In genomic region chr2:132815608-132816314, GRCm38 (mm10) we compare ENCODE assay signal across 8 mouse cellular contexts. TPM values are rescaled to one million over a fixed set of nuclear protein-coding genes. Genes with fewer than 3 reads are reported as not detected.
DNase-seq lines count a peak whose midpoint lies in the region; ATAC-seq and TF ChIP-seq lines count a peak whose summit lies in the region.

TSS of gene Trmt6 (minus strand) at chr2:132816055.
TSS of gene Mcm8 (plus strand) at chr2:132816141.

- H3K4me3 ChIP-seq in forebrain, embryonic 10.5 days: peak within 1 kb of the TSS; percentile 75
- H3K4me3 ChIP-seq in heart, embryonic 15.5 days: peak within 1 kb of the TSS; percentile 89
- H3K4me3 ChIP-seq in liver, embryonic 14.5 days (ENCODE audit: insufficient read depth in 1 of 2, low read depth in 2 of 2, low read length in 2 of 2): peak within 1 kb of the TSS; percentile 80 to 96
- H3K4me3 ChIP-seq in neural tube, embryonic 11.5 days (ENCODE audit: low read depth, low read length): peak within 1 kb of the TSS; percentile 81
- H3K4me3 ChIP-seq in stomach, postnatal 0 days (ENCODE audit: low read depth, low read length): peak within 1 kb of the TSS; percentile 71

- H3K4me1 ChIP-seq in forebrain, embryonic 10.5 days: peaks cover 21% of the 10 kb centered on the region
- peaks cover 15% of the 10 kb centered on the region for H3K4me1 ChIP-seq in heart, embryonic 15.5 days (replicated peaks)
- peaks cover 6 to 9% of the 10 kb centered on the region in 2 experiments; a peak in 3 of 4 replicates for H3K4me1 ChIP-seq in liver, embryonic 14.5 days (replicated peaks; ENCODE audit: control insufficient read depth in 2 of 2, insufficient read depth in 2 of 2, low read length in 1 of 2)
- H3K4me1 ChIP-seq in neural tube, embryonic 11.5 days (ENCODE audit: control insufficient read depth, insufficient read depth, low read length): peaks cover 10% of the 10 kb centered on the region; the same call in 1 of the 2 replicates
- 0 out of 2 replicates have a peak, but pooled peaks cover 2% of the 10 kb centered on the region for H3K4me1 ChIP-seq in stomach, postnatal 0 days (replicated peaks; ENCODE audit: control insufficient read depth, insufficient read depth)

- no peaks in the 10 kb centered on the region for H3K9me3 ChIP-seq in forebrain, embryonic 10.5 days
- H3K9me3 ChIP-seq in heart, embryonic 15.5 days (replicated peaks): no peaks in the 10 kb centered on the region
- H3K9me3 ChIP-seq in liver, embryonic 14.5 days (ENCODE audit: control insufficient read depth, low read length): no peaks in the 10 kb centered on the region
- H3K9me3 ChIP-seq in neural tube, embryonic 11.5 days (ENCODE audit: control insufficient read depth, low read length): no peaks in the 10 kb centered on the region
- no peaks in the 10 kb centered on the region for H3K9me3 ChIP-seq in stomach, postnatal 0 days (ENCODE audit: control insufficient read depth, low read length)

- H3K4me2 ChIP-seq in heart, embryonic 15.5 days: peak within 1 kb of the TSS; percentile 82
- H3K4me2 ChIP-seq in liver, embryonic 14.5 days (ENCODE audit: low read depth): peak within 1 kb of the TSS; percentile 86
- peak within 1 kb of the TSS; percentile 89 for H3K4me2 ChIP-seq in neural tube, embryonic 11.5 days (ENCODE audit: low read depth)
- peak within 1 kb of the TSS; percentile 89 for H3K4me2 ChIP-seq in stomach, postnatal 0 days (replicated peaks; ENCODE audit: low read depth)

- TF ChIP-seq CTCF in liver, embryonic 14.5 days (IDR thresholded peaks at IDR 0.05; ENCODE audit: low read depth): peak; percentile 46
- TF ChIP-seq CTCF in stomach, postnatal 0 days (IDR thresholded peaks at IDR 0.05; ENCODE audit: low read depth): peak; percentile 53

- peak; percentile 85 to 86 for DNase-seq in CD8-positive naive resting alpha-beta T cell, adult 2 months (ENCODE audit: low read depth in 2 of 2, low spot score in 2 of 2)
- peak; percentile 97 for DNase-seq in c-Kit-positive CD71-negative TER-119-negative erythroid progenitor cells, embryonic 14.5 days (ENCODE audit: low read depth)
- peak; percentile 96 for DNase-seq in forebrain, embryonic 10.5 days (ENCODE audit: extremely low spot score, low spot score)
- peak; percentile 95 to 97 for DNase-seq in kidney, postnatal 25 days
- DNase-seq in liver, embryonic 14.5 days (ENCODE audit: low read depth in 3 of 3, low spot score in 3 of 3): peak; percentile 97 to 99 (median 98)
- DNase-seq in neural tube, embryonic 11.5 days (ENCODE audit: low spot score): peak; percentile 96
- peak; percentile 97 for DNase-seq in stomach, postnatal 0 days (ENCODE audit: low spot score)

- peak within 1 kb of the TSS; percentile 79 for H3K9ac ChIP-seq in heart, embryonic 15.5 days
- peak within 1 kb of the TSS; percentile 87 for H3K9ac ChIP-seq in liver, embryonic 14.5 days (replicated peaks)
- peak within 1 kb of the TSS; percentile 80 for H3K9ac ChIP-seq in neural tube, embryonic 11.5 days (ENCODE audit: low read length)
- H3K9ac ChIP-seq in stomach, postnatal 0 days (ENCODE audit: low read length): peak within 1 kb of the TSS; percentile 71

- WGBS in forebrain, embryonic 10.5 days: under 1% methylated on average over 59 of the region's 59 CpGs
- WGBS in heart, embryonic 15.5 days: under 1% methylated on average over 59 of the region's 59 CpGs
- WGBS in liver, embryonic 14.5 days (ENCODE audit: insufficient replicate concordance): under 1% methylated on average over 59 of the region's 59 CpGs
- under 1% methylated on average over 59 of the region's 59 CpGs for WGBS in neural tube, embryonic 11.5 days
- WGBS in stomach, postnatal 0 days: under 1% methylated on average over 59 of the region's 59 CpGs

- peaks cover 52% of the 10 kb centered on the region for H3K36me3 ChIP-seq in forebrain, embryonic 10.5 days (replicated peaks)
- peaks cover 3% of the 10 kb centered on the region; the same call in 1 of the 2 replicates for H3K36me3 ChIP-seq in heart, embryonic 15.5 days
- H3K36me3 ChIP-seq in liver, embryonic 14.5 days (replicated peaks; ENCODE audit: control insufficient read depth, insufficient read depth, low read depth): peaks cover 8% of the 10 kb centered on the region
- H3K36me3 ChIP-seq in neural tube, embryonic 11.5 days (ENCODE audit: control insufficient read depth, insufficient read depth, low read length): no peaks in the 10 kb centered on the region
- no peaks in the 10 kb centered on the region for H3K36me3 ChIP-seq in stomach, postnatal 0 days (ENCODE audit: control insufficient read depth, insufficient read depth, low read length)

- no peak for TF ChIP-seq EP300 in liver, embryonic 14.5 days (IDR thresholded peaks at IDR 0.05; ENCODE audit: low read depth)
- TF ChIP-seq EP300 in stomach, postnatal 0 days (optimal IDR thresholded peaks at IDR 0.05): no peak

- ATAC-seq in heart, embryonic 15.5 days (replicated peaks; ENCODE audit: insufficient number of reproducible peaks, insufficient read depth, low FRiP score, low read depth): peak; percentile 99
- peak; percentile 99 for ATAC-seq in liver, embryonic 14.5 days (ENCODE audit: insufficient read depth)
- ATAC-seq in neural tube, embryonic 11.5 days (ENCODE audit: insufficient read depth, low FRiP score, low TSS enrichment): peak; percentile 99
- peak; percentile 100 for ATAC-seq in stomach, postnatal 0 days (ENCODE audit: low FRiP score, low TSS enrichment)

- peak within 1 kb of the TSS; percentile 91 for H3K27ac ChIP-seq in forebrain, embryonic 10.5 days
- peak within 1 kb of the TSS; percentile 76 for H3K27ac ChIP-seq in heart, embryonic 15.5 days
- peak within 1 kb of the TSS; percentile 76 for H3K27ac ChIP-seq in liver, embryonic 14.5 days
- peak within 1 kb of the TSS; percentile 75; the same call in 1 of the 2 replicates for H3K27ac ChIP-seq in neural tube, embryonic 11.5 days (ENCODE audit: low read depth, low read length)
- H3K27ac ChIP-seq in stomach, postnatal 0 days (replicated peaks): peak within 1 kb of the TSS; percentile 77

- H3K27me3 ChIP-seq in forebrain, embryonic 10.5 days (ENCODE audit: poor library complexity, severe bottlenecking): no peaks in the 10 kb centered on the region
- no peaks in the 10 kb centered on the region for H3K27me3 ChIP-seq in heart, embryonic 15.5 days
- no peaks in the 10 kb centered on the region for H3K27me3 ChIP-seq in liver, embryonic 14.5 days (ENCODE audit: control insufficient read depth, insufficient read depth, low read length)
- H3K27me3 ChIP-seq in neural tube, embryonic 11.5 days (ENCODE audit: control insufficient read depth, insufficient read depth, low read length): no peaks in the 10 kb centered on the region
- H3K27me3 ChIP-seq in stomach, postnatal 0 days (ENCODE audit: control insufficient read depth, insufficient read depth, low read length): no peaks in the 10 kb centered on the region

RNA-seq across cellular contexts. Expression of gene Trmt6, which starts in this region (rescaled TPM):
- 47.2 and 48.4 TPM in 2 replicates for polyA plus RNA-seq in forebrain, embryonic 10.5 days (2016; fragmentation: Nextera tagmentation; extraction: Ambion mirVana)
- polyA plus RNA-seq in heart, embryonic 15.5 days (2015; fragmentation: Nextera tagmentation; extraction: Ambion mirVana): 16.7 and 19.3 TPM in 2 replicates
- polyA plus RNA-seq in liver, embryonic 14.5 days (2012; rRNA removed): 5.4 and 8.3 TPM in 2 replicates
- polyA plus RNA-seq in liver, embryonic 14.5 days (2014; fragmentation: Nextera tagmentation; extraction: Ambion mirVana): 14.1 and 18.5 TPM in 2 replicates
- polyA plus RNA-seq in neural tube, embryonic 11.5 days (2014; fragmentation: Nextera tagmentation; extraction: Ambion mirVana): 30.8 and 33.3 TPM in 2 replicates
- 26.8 and 37.5 TPM in 2 replicates for polyA plus RNA-seq in stomach, postnatal 0 days (2015; fragmentation: Nextera tagmentation; extraction: Ambion mirVana)

RNA-seq across cellular contexts. Expression of gene Mcm8, which starts in this region (rescaled TPM):
- 34.4 and 36.1 TPM in 2 replicates for polyA plus RNA-seq in forebrain, embryonic 10.5 days (2016; fragmentation: Nextera tagmentation; extraction: Ambion mirVana)
- 8.3 and 10.0 TPM in 2 replicates for polyA plus RNA-seq in heart, embryonic 15.5 days (2015; fragmentation: Nextera tagmentation; extraction: Ambion mirVana)
- polyA plus RNA-seq in liver, embryonic 14.5 days (2012; rRNA removed): 2.8 and 4.5 TPM in 2 replicates
- polyA plus RNA-seq in liver, embryonic 14.5 days (2014; fragmentation: Nextera tagmentation; extraction: Ambion mirVana): 6.9 and 7.5 TPM in 2 replicates
- polyA plus RNA-seq in neural tube, embryonic 11.5 days (2014; fragmentation: Nextera tagmentation; extraction: Ambion mirVana): 19.3 and 21.4 TPM in 2 replicates
- 3.5 and 3.6 TPM in 2 replicates for polyA plus RNA-seq in stomach, postnatal 0 days (2015; fragmentation: Nextera tagmentation; extraction: Ambion mirVana)

Comparison
In these comparisons a context has a peak if more than half of its experiments do, and no peak if none do; other contexts are left out.
1. Peak in every context shown above with its lines: DNase-seq, ATAC-seq, H3K4me3 ChIP-seq and H3K27ac ChIP-seq.